Mouse (Mus musculus): ENCODE data around the gene Gm4216.
"Not testable (repeated sequence)": the region's sequence is repeated elsewhere in the genome, so short reads cannot be mapped to it uniquely, and the experiment has no call there.

- not testable (repeated sequence) for TF ChIP-seq CHD2 (IDR thresholded peaks at IDR 0.05; ENCODE audit: low read depth, low read length); HCFC1 (IDR thresholded peaks at IDR 0.05; ENCODE audit: borderline replicate concordance, insufficient read depth, low read length); ZC3H11A (IDR thresholded peaks at IDR 0.05; ENCODE audit: borderline replicate concordance, low read depth, low read length); ZNF384 (IDR thresholded peaks at IDR 0.05; ENCODE audit: low read depth, low read length); MAFK (IDR thresholded peaks at IDR 0.05; ENCODE audit: insufficient read depth, low read depth, low read length)
Measured at GRCm38 (mm10) chr7:23019823-23020222, at the start of gene Gm4216.

Measured in ES-E14 (cell line).